Mouse (Mus musculus): ENCODE measurements around the gene Casq1. TPM values are rescaled to one million over a fixed set of nuclear protein-coding genes. Genes with fewer than 3 reads are reported as not detected.

The Casq1 gene
- polyA plus RNA-seq, 1 experiment, result 73.1 TPM

- H3K27me3 ChIP-seq (ENCODE audit: control insufficient read depth, insufficient read depth, insufficient read length), result no peaks in the 10 kb centered on the region
- TF ChIP-seq MYOG (IDR thresholded peaks at IDR 0.05; ENCODE audit: control insufficient read depth in 1 of 3, insufficient read depth in 1 of 3, insufficient read length in 2 of 3, low read depth in 2 of 3), result peak in 1 of 3 experiments; percentile 43
- no peak for TF ChIP-seq E2F4 (IDR thresholded peaks at IDR 0.05; ENCODE audit: insufficient read depth)
- peak in 2 of 3 experiments; percentile 30 to 44 for TF ChIP-seq MYOD1 (IDR thresholded peaks at IDR 0.05; ENCODE audit: control insufficient read depth in 1 of 3, insufficient read length in 2 of 3, low read depth in 2 of 3)
- no peak for TF ChIP-seq USF1 (IDR thresholded peaks at IDR 0.05; ENCODE audit: low read depth)
- H3K4me3 ChIP-seq, result no peak overlapping the region
- no peaks in the 10 kb centered on the region for H3K79me2 ChIP-seq (ENCODE audit: control insufficient read depth, insufficient read depth)
- no peaks in the 10 kb centered on the region for H3K36me3 ChIP-seq (ENCODE audit: control insufficient read depth, insufficient read depth)
- H3ac ChIP-seq (ENCODE audit: control insufficient read depth, insufficient read length), result no peak overlapping the region
- no peak overlapping the region for H3K4me2 ChIP-seq (ENCODE audit: low read depth)
These were observed 9.5 kb upstream of the Casq1 start for GRCm38 (mm10) chr1:172229215-172229614.

DNA sequence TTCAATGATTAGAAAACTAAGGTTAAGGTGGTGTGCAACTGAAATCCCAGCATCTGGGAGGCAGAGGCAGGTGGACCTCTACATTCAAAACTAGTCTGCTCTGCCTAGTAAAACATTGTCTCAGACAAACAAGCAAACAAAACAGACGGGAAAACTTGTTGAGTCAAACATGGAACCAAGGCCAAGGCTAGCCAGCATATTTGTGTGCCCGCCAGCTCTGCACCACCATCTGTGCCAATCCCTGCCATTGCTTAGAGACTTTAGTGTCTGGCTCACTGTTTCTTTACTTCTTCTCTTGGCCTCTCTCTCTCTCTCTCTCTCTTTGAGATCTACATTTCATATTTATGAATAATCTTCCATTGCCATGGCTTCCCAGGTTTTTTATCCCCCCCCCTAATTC, 8.5 kb upstream of the Casq1 start:
- Histone ChIP-seq H3K36me3 (ENCODE audit: control insufficient read depth, insufficient read depth) (no peaks in the 10 kb centered on the region), H3K4me2 (ENCODE audit: low read depth) (no peak overlapping the region), H3ac (ENCODE audit: control insufficient read depth, insufficient read length) (no peak overlapping the region), H3K79me2 (ENCODE audit: control insufficient read depth, insufficient read depth) (no peaks in the 10 kb centered on the region), H3K27me3 (ENCODE audit: control insufficient read depth, insufficient read depth, insufficient read length) (no peaks in the 10 kb centered on the region), H3K4me3 (no peak overlapping the region)
- no peak for TF ChIP-seq MYOD1 (IDR thresholded peaks at IDR 0.05; ENCODE audit: control insufficient read depth in 1 of 3, insufficient read length in 2 of 3, low read depth in 2 of 3)
- TF ChIP-seq SRF (IDR thresholded peaks at IDR 0.05; ENCODE audit: control insufficient read depth, insufficient read length, low read depth), result no peak
- no peak for TF ChIP-seq POLR2A (IDR thresholded peaks at IDR 0.05; ENCODE audit: insufficient read length, low read depth)
- no peak for TF ChIP-seq TCF3 (IDR thresholded peaks at IDR 0.05; ENCODE audit: insufficient read length, low read depth)
- no peak for TF ChIP-seq E2F4 (IDR thresholded peaks at IDR 0.05; ENCODE audit: insufficient read depth)
- TF ChIP-seq MAX (IDR thresholded peaks at IDR 0.05; ENCODE audit: low read depth), result no peak
- no peak for TF ChIP-seq CEBPB (IDR thresholded peaks at IDR 0.05; ENCODE audit: insufficient read depth, poor library complexity, severe bottlenecking)
- TF ChIP-seq TCF12 (IDR thresholded peaks at IDR 0.05; ENCODE audit: insufficient read depth, poor library complexity, severe bottlenecking), result no peak
- no peak for TF ChIP-seq MYOG (IDR thresholded peaks at IDR 0.05; ENCODE audit: control insufficient read depth in 1 of 3, insufficient read depth in 1 of 3, insufficient read length in 2 of 3, low read depth in 2 of 3)
- no peak for TF ChIP-seq REST (IDR thresholded peaks at IDR 0.05; ENCODE audit: insufficient read depth, insufficient read length)
- TF ChIP-seq POLR2AphosphoS2 (IDR thresholded peaks at IDR 0.05; ENCODE audit: insufficient read length, low read depth), result no peak
- TF ChIP-seq USF1 (IDR thresholded peaks at IDR 0.05; ENCODE audit: low read depth), result no peak

- Histone ChIP-seq H3K27me3 (ENCODE audit: control insufficient read depth, insufficient read depth, insufficient read length) (no peaks in the 10 kb centered on the region), H3ac (ENCODE audit: control insufficient read depth, insufficient read length) (no peak overlapping the region), H3K36me3 (ENCODE audit: control insufficient read depth, insufficient read depth) (no peaks in the 10 kb centered on the region), H3K4me2 (ENCODE audit: low read depth) (peak overlapping the region; percentile 30), H3K79me2 (ENCODE audit: control insufficient read depth, insufficient read depth) (no peaks in the 10 kb centered on the region), H3K4me3 (no peak overlapping the region)
- TF ChIP-seq CEBPB (IDR thresholded peaks at IDR 0.05; ENCODE audit: insufficient read depth, poor library complexity, severe bottlenecking) (no peak), MYOG (IDR thresholded peaks at IDR 0.05; ENCODE audit: control insufficient read depth in 1 of 3, insufficient read depth in 1 of 3, insufficient read length in 2 of 3, low read depth in 2 of 3) (peak in 1 of 3 experiments; percentile 28), POLR2A (IDR thresholded peaks at IDR 0.05; ENCODE audit: insufficient read length, low read depth) (no peak)
These were observed 1.8 kb upstream of the Casq1 start for GRCm38 (mm10) chr1:172221297-172222063.

GRCm38 (mm10) chr1:172220414-172220813, 746 bp upstream of the Casq1 start:
- H3K36me3 ChIP-seq (ENCODE audit: control insufficient read depth, insufficient read depth), result no peaks in the 10 kb centered on the region
- no peaks in the 10 kb centered on the region for H3K27me3 ChIP-seq (ENCODE audit: control insufficient read depth, insufficient read depth, insufficient read length)
- no peak for TF ChIP-seq USF1 (IDR thresholded peaks at IDR 0.05; ENCODE audit: low read depth)
- H3K79me2 ChIP-seq (ENCODE audit: control insufficient read depth, insufficient read depth), result no peaks in the 10 kb centered on the region
- H3K4me2 ChIP-seq (ENCODE audit: low read depth), result peak overlapping the region; percentile 33
- no peak overlapping the region for H3K4me3 ChIP-seq
- no peak overlapping the region for H3ac ChIP-seq (ENCODE audit: control insufficient read depth, insufficient read length)

GRCm38 (mm10) chr1:172218164-172218910, 1.3 kb downstream of the Casq1 start:
- no peak for TF ChIP-seq POLR2AphosphoS2 (IDR thresholded peaks at IDR 0.05; ENCODE audit: insufficient read length, low read depth)
- TF ChIP-seq TCF3 (IDR thresholded peaks at IDR 0.05; ENCODE audit: insufficient read length, low read depth), result no peak
- TF ChIP-seq MAX (IDR thresholded peaks at IDR 0.05; ENCODE audit: low read depth), result no peak
- no peak for TF ChIP-seq POLR2A (IDR thresholded peaks at IDR 0.05; ENCODE audit: insufficient read length, low read depth)
- TF ChIP-seq TCF12 (IDR thresholded peaks at IDR 0.05; ENCODE audit: insufficient read depth, poor library complexity, severe bottlenecking), result no peak
- TF ChIP-seq REST (IDR thresholded peaks at IDR 0.05; ENCODE audit: insufficient read depth, insufficient read length), result no peak
- TF ChIP-seq MYOG (IDR thresholded peaks at IDR 0.05; ENCODE audit: control insufficient read depth in 1 of 3, insufficient read depth in 1 of 3, insufficient read length in 2 of 3, low read depth in 2 of 3), result no peak
- TF ChIP-seq CEBPB (IDR thresholded peaks at IDR 0.05; ENCODE audit: insufficient read depth, poor library complexity, severe bottlenecking), result no peak
- TF ChIP-seq SRF (IDR thresholded peaks at IDR 0.05; ENCODE audit: control insufficient read depth, insufficient read length, low read depth), result no peak
- no peak for TF ChIP-seq MYOD1 (IDR thresholded peaks at IDR 0.05; ENCODE audit: control insufficient read depth in 1 of 3, insufficient read length in 2 of 3, low read depth in 2 of 3)
- TF ChIP-seq USF1 (IDR thresholded peaks at IDR 0.05; ENCODE audit: low read depth), result no peak
- TF ChIP-seq E2F4 (IDR thresholded peaks at IDR 0.05; ENCODE audit: insufficient read depth), result no peak
- Histone ChIP-seq H3K27me3 (ENCODE audit: control insufficient read depth, insufficient read depth, insufficient read length) (no peaks in the 10 kb centered on the region), H3ac (ENCODE audit: control insufficient read depth, insufficient read length) (no peak overlapping the region), H3K36me3 (ENCODE audit: control insufficient read depth, insufficient read depth) (no peaks in the 10 kb centered on the region), H3K4me3 (no peak overlapping the region), H3K79me2 (ENCODE audit: control insufficient read depth, insufficient read depth) (no peaks in the 10 kb centered on the region), H3K4me2 (ENCODE audit: low read depth) (peak overlapping the region; percentile 28)
